Mouse (Mus musculus) liver, postnatal 0 days (tissue): ENCODE results near the gene Bcar3.

Source experiments
- CTCF ChIP-seq: sonication (generic); IDR thresholded peaks from 2 replicates; pipeline ENCODE4 v1.5.1; 2016; ENCODE audit warnings: antibody characterized with exemption, low read depth
- EP300 ChIP-seq: IDR thresholded peaks from 2 replicates; pipeline ENCODE4 v1.6.1; 2016; ENCODE audit warnings: antibody characterized with exemption, low read depth, mild to moderate bottlenecking

GRCm38 (mm10) chr3:122509084-122509483 is 215.1 kb downstream of the Bcar3 start:
- TF ChIP-seq CTCF (peak; percentile 89), EP300 (no peak)
